Comparison of ENCODE assay signal across 8 mouse cellular contexts in the genomic region with DNA sequence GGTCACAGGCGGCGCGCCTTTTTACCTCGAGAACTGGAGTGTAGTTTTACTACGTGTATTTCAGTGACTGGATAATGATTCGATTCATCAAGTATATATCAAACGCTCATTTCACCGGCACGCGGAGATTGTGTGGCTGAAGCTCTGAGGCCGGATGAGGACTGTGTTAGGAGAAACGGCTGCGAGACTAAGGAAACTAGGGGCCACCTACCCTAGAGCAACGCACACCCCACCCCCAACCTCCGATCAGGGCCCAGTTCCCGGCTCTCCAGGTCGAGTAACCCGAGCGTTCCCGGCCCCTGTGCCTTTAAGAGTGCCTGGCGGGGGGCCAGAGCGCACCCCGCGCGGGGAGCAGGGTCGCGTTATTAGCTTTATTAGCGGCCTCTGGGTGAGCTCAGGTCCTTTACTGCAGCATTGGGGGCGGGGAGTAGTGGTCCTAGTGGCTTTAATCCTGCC. TPM values are rescaled to one million over a fixed set of nuclear protein-coding genes. Genes with fewer than 3 reads are reported as not detected.
A peak's percentile ranks its signal among the peaks of the same experiment; 100 is the strongest.
DNase-seq lines count a peak whose midpoint lies in the region; ATAC-seq lines count a peak whose summit lies in the region.

No protein-coding gene starts in this region.

- DNase-seq in urinary bladder, adult 18-20 months (ENCODE audit: low spot score in 2 of 2), result peak; percentile 36 to 62
- no peak for DNase-seq in urinary bladder, postnatal 10 days (ENCODE audit: low spot score)
- DNase-seq in forebrain, embryonic 10.5 days (ENCODE audit: extremely low spot score, low spot score), result peak; percentile 69
- peak; percentile 66 to 71 for DNase-seq in heart, postnatal 10 days
- peak; percentile 72 to 77 for DNase-seq in kidney, postnatal 4 days
- peak; percentile 69 for DNase-seq in midbrain, embryonic 14.5 days
- peak; percentile 57 to 71 for DNase-seq in urinary bladder, postnatal 4 days (ENCODE audit: low spot score in 2 of 2)
- no peak for DNase-seq in c-Kit-positive CD71-positive TER-119-positive erythroid progenitor cells, embryonic 14.5 days (ENCODE audit: low spot score)

- H3K4me3 ChIP-seq in forebrain, embryonic 10.5 days, result peak overlapping the region; percentile 72
- H3K4me3 ChIP-seq in midbrain, embryonic 14.5 days (replicated peaks; ENCODE audit: low read depth, low read length), result peak overlapping the region; percentile 57

- intact Hi-C loops in heart, postnatal 10 days (cut with DNase I), result loop anchor here (2.0 to 5.0 kb wide), 7 partner anchors 89 to 698 kb away; no protein-coding TSS in a partner anchor

- peak overlapping the region; percentile 94 for H3K4me2 ChIP-seq in midbrain, embryonic 14.5 days (ENCODE audit: low read length)

- peak overlapping the region; percentile 62 for H3K9ac ChIP-seq in midbrain, embryonic 14.5 days (replicated peaks; ENCODE audit: low read length)

- no peaks in the 10 kb centered on the region for H3K36me3 ChIP-seq in forebrain, embryonic 10.5 days (replicated peaks)
- H3K36me3 ChIP-seq in midbrain, embryonic 14.5 days (ENCODE audit: control insufficient read depth, insufficient read depth, low read length), result no peaks in the 10 kb centered on the region

- H3K4me1 ChIP-seq in forebrain, embryonic 10.5 days, result peaks cover 78% of the 10 kb centered on the region
- H3K4me1 ChIP-seq in midbrain, embryonic 14.5 days (ENCODE audit: control insufficient read depth, insufficient read depth, low read length), result peaks cover 37% of the 10 kb centered on the region

- peaks cover 85% of the 10 kb centered on the region for H3K27me3 ChIP-seq in forebrain, embryonic 10.5 days (ENCODE audit: poor library complexity, severe bottlenecking)
- peaks cover 65% of the 10 kb centered on the region for H3K27me3 ChIP-seq in midbrain, embryonic 14.5 days (ENCODE audit: control insufficient read depth, insufficient read depth, low read length)

- H3K27ac ChIP-seq in forebrain, embryonic 10.5 days, result peak overlapping the region; percentile 93
- H3K27ac ChIP-seq in midbrain, embryonic 14.5 days (replicated peaks; ENCODE audit: low read depth, low read length), result peak overlapping the region; percentile 78; the same call in 1 of the 2 replicates

- no peaks in the 10 kb centered on the region for H3K9me3 ChIP-seq in forebrain, embryonic 10.5 days
- H3K9me3 ChIP-seq in midbrain, embryonic 14.5 days (ENCODE audit: control insufficient read depth, low read length), result no peaks in the 10 kb centered on the region

- ATAC-seq in midbrain, embryonic 14.5 days (ENCODE audit: low FRiP score, low TSS enrichment), result 0 out of 2 replicates have a peak, but pooled peaks have one; percentile 28

- WGBS in forebrain, embryonic 10.5 days, result under 1% methylated on average over 29 of the region's 29 CpGs
- 1% methylated on average over 29 of the region's 29 CpGs for WGBS in midbrain, embryonic 14.5 days

RNA-seq across cellular contexts. Expression of a gene that starts 1.9 kb away (rescaled TPM):
- polyA plus RNA-seq in forebrain, embryonic 10.5 days (2016; fragmentation: Nextera tagmentation; extraction: Ambion mirVana), result 18.1 and 24.1 TPM in 2 replicates
- total RNA-seq in heart, postnatal 10 days (2021), result 10 to 100 TPM in 1 of 2 experiments, 1 to 10 TPM in 1; 7.4 to 13.3 TPM
- polyA plus RNA-seq in midbrain, embryonic 14.5 days (2014; fragmentation: Nextera tagmentation; extraction: Ambion mirVana), result 12.1 and 17.3 TPM in 2 replicates

Comparison
In these comparisons a context has a peak if more than half of its experiments do, and no peak if none do; other contexts are left out.
1. DNase-seq: peak in urinary bladder, adult 18-20 months (2 of 2), forebrain, embryonic 10.5 days (single experiment), heart, postnatal 10 days (2 of 2), kidney, postnatal 4 days (2 of 2), midbrain, embryonic 14.5 days (single experiment) and urinary bladder, postnatal 4 days (2 of 2); none in urinary bladder, postnatal 10 days (single experiment) and c-Kit-positive CD71-positive TER-119-positive erythroid progenitor cells, embryonic 14.5 days (single experiment).